ENCODE assay signal across 13 mouse cellular contexts in genomic region chr13:35860916-35861315, GRCm38 (mm10). TPM values are rescaled to one million over a fixed set of nuclear protein-coding genes. Genes with fewer than 3 reads are reported as not detected.
DNase-seq lines count a peak whose midpoint lies in the region; ATAC-seq lines count a peak whose summit lies in the region.
"Had no signal": no experiment of that assay in that cellular context is flagged by ENCODE, and none has a peak within 500 bp of the region (broad histone marks: within the 10 kb centered on the region; RNA-seq: fewer than 3 reads in every experiment).

No protein-coding gene starts in this region.

- peak overlapping the region; percentile 46 for H3K27ac ChIP-seq in heart, embryonic 13.5 days (replicated peaks)
- H3K27ac ChIP-seq: hindbrain, embryonic 10.5 days had no signal

- ATAC-seq in heart, embryonic 13.5 days (ENCODE audit: extremely low read depth, insufficient number of reproducible peaks, low FRiP score, low TSS enrichment) = no peak
- ATAC-seq: inflammation-experienced regulatory T-cells, adult 6 months had no signal

- H3K4me3 ChIP-seq in heart, embryonic 13.5 days = no peak overlapping the region
- H3K4me3 ChIP-seq: hindbrain, embryonic 10.5 days had no signal

- peaks cover 64% of the 10 kb centered on the region for H3K36me3 ChIP-seq in heart, embryonic 13.5 days

- H3K4me1 ChIP-seq in heart, embryonic 13.5 days = peaks cover 14% of the 10 kb centered on the region
- H3K4me1 ChIP-seq: hindbrain, embryonic 10.5 days had no signal

- H3K27me3 ChIP-seq in heart, embryonic 13.5 days (replicated peaks) = no peaks in the 10 kb centered on the region

- 36% methylated on average over 8 of the region's 8 CpGs for WGBS in heart, embryonic 13.5 days

- peak; percentile 7 for DNase-seq in gastrocnemius, adult 18-20 months (ENCODE audit: low spot score)
- DNase-seq in gastrocnemius, postnatal 4 days (ENCODE audit: low spot score in 2 of 2) = no peak
- peak; percentile 59 for DNase-seq in adrenal gland, postnatal 14 days
- peak; percentile 30 for DNase-seq in cerebellum, adult 9-10 months
- DNase-seq in right cerebral cortex, postnatal 4 days = no peak
- DNase-seq in kidney, adult 8-10 months = no peak
- no peak for DNase-seq in ovary, adult 18-20 months (ENCODE audit: low spot score)
- DNase-seq: kidney, postnatal 14 days; lung, embryonic 14.5 days; thymus, adult 18-20 months had no signal

- no peak overlapping the region for H3K4me2 ChIP-seq in heart, embryonic 13.5 days
- H3K4me2 ChIP-seq: lung, embryonic 14.5 days had no signal

- H3K9ac ChIP-seq in heart, embryonic 13.5 days = no peak overlapping the region
- H3K9ac ChIP-seq: lung, embryonic 14.5 days had no signal

- H3K9me3 ChIP-seq in heart, embryonic 13.5 days = no peaks in the 10 kb centered on the region
- H3K9me3 ChIP-seq: hindbrain, embryonic 10.5 days had no signal

RNA-seq across cellular contexts. Expression of gene Rpp40, which starts 45.2 kb away (rescaled TPM):
- 10 to 100 TPM; 11.8 to 17.2 TPM for total RNA-seq in gastrocnemius, adult 18-20 months (2021)
- 10 to 100 TPM; 13.3 to 13.9 TPM for total RNA-seq in gastrocnemius, postnatal 4 days (2021)
- total RNA-seq in adrenal gland, postnatal 14 days (2021) = 12.8 and 14.8 TPM in 2 replicates
- 9.7 and 9.8 TPM in 2 replicates for polyA plus RNA-seq in heart, embryonic 13.5 days (2015; fragmentation: Nextera tagmentation; extraction: Ambion mirVana)

Comparison
In these comparisons a context has a peak if more than half of its experiments do, and no peak if none do; other contexts are left out.
1. DNase-seq: peak in gastrocnemius, adult 18-20 months (single experiment), adrenal gland, postnatal 14 days (single experiment) and cerebellum, adult 9-10 months (single experiment); none in gastrocnemius, postnatal 4 days (0 of 2), right cerebral cortex, postnatal 4 days (single experiment), kidney, adult 8-10 months (0 of 2) and ovary, adult 18-20 months (single experiment).